Mouse (Mus musculus) forebrain, embryonic 12.5 days (tissue): Measurements from ENCODE around the gene Dnajc11. TPM values are rescaled to one million over a fixed set of nuclear protein-coding genes. Genes with fewer than 3 reads are reported as not detected.

ENCODE experiments used
- ATAC-seq: fragments of 200-750 bp; cut with Nextera tagmentation; 2 replicates; pipeline ENCODE4 v1.8.0; 2017; ENCODE audit warnings: moderate TSS enrichment; ENCODE audit not compliant: low FRiP score
- H3K27ac ChIP-seq: fragments of 300-500 bp; sonication (generic); 2 replicates; pipeline ENCODE4 v1.5.1; 2016; ENCODE audit warnings: mild to moderate bottlenecking
- H3K27me3 ChIP-seq: fragments of 300-500 bp; sonication (generic); 2 replicates; pipeline ENCODE4 v1.6.1; 2016; ENCODE audit warnings: mild to moderate bottlenecking
- H3K36me3 ChIP-seq: fragments of 300-500 bp; sonication (generic); replicated peaks from 2 replicates; pipeline ENCODE4 v1.6.1; 2016; ENCODE audit warnings: mild to moderate bottlenecking
- H3K4me1 ChIP-seq: fragments of 300-500 bp; sonication (generic); 2 replicates; pipeline ENCODE4 v1.6.1; 2016
- H3K4me2 ChIP-seq: fragments of 300-500 bp; sonication (generic); 2 replicates; pipeline ENCODE4 v1.6.1; 2016; ENCODE audit warnings: mild to moderate bottlenecking, moderate library complexity
- H3K4me3 ChIP-seq: fragments of 300-500 bp; sonication (generic); replicated peaks from 2 replicates; pipeline ENCODE4 v1.5.1; 2016; ENCODE audit warnings: mild to moderate bottlenecking
- H3K9ac ChIP-seq: fragments of 300-500 bp; sonication (generic); 2 replicates; pipeline ENCODE4 v1.6.1; 2016; ENCODE audit warnings: mild to moderate bottlenecking
- H3K9me3 ChIP-seq: fragments of 300-500 bp; sonication (generic); 2 replicates; pipeline ENCODE4 v1.6.1; 2016
- WGBS: fragments of 180-500 bp; shearing (Covaris S2); methylation state at CpG from one replicate; pipeline ENCODE4 v1.1.7; 2016; 5-methylcytosine and 5-hydroxymethylcytosine counted together
- polyA plus RNA-seq: library from polyadenylated mRNA; unstranded; fragments of >200 nt; fragmentation: Nextera tagmentation; extraction: Ambion mirVana; gene quantifications from 2 replicates; pipeline ENCODE4 v1.2.1, GENCODE M21; 2016

Dnajc11 gene
- polyA plus RNA-seq, 1 experiment from 2014 or later, result 89.0 TPM

GRCm38 (mm10) chr4:151938089-151938488 is 4.6 kb downstream of the Dnajc11 start:
- Histone ChIP-seq H3K9ac (no peak overlapping the region), H3K4me3 (no peak overlapping the region), H3K27ac (no peak overlapping the region), H3K36me3 (no peaks in the 10 kb centered on the region), H3K4me2 (no peak overlapping the region), H3K4me1 (peaks cover 19% of the 10 kb centered on the region), H3K27me3 (no peaks in the 10 kb centered on the region), H3K9me3 (no peaks in the 10 kb centered on the region)
- WGBS, result 89% methylated on average over 3 of the region's 3 CpGs
- no peak for ATAC-seq

- Histone ChIP-seq H3K4me2 (no peak overlapping the region), H3K27ac (no peak overlapping the region), H3K9ac (no peak overlapping the region), H3K27me3 (no peaks in the 10 kb centered on the region), H3K4me3 (no peak overlapping the region), H3K4me1 (no peaks in the 10 kb centered on the region), H3K9me3 (no peaks in the 10 kb centered on the region), H3K36me3 (peaks cover 5% of the 10 kb centered on the region)
- 89% methylated on average over 11 of the region's 11 CpGs for WGBS
- ATAC-seq, result no peak
These were observed 12.7 kb downstream of the Dnajc11 start for GRCm38 (mm10) chr4:151946211-151946610.

- H3K4me1 ChIP-seq, result no peaks in the 10 kb centered on the region
- no peaks in the 10 kb centered on the region for H3K9me3 ChIP-seq
- no peak overlapping the region for H3K9ac ChIP-seq
- no peak overlapping the region for H3K27ac ChIP-seq
- H3K4me3 ChIP-seq, result no peak overlapping the region
- H3K4me2 ChIP-seq, result no peak overlapping the region
- H3K27me3 ChIP-seq, result no peaks in the 10 kb centered on the region
- peaks cover 30% of the 10 kb centered on the region for H3K36me3 ChIP-seq
- no peak for ATAC-seq
- whole genome bisulfite sequencing, result 90% methylated on average over 14 of the region's 14 CpGs
These were observed 15.3 kb downstream of the Dnajc11 start for GRCm38 (mm10) chr4:151948497-151949471.

GRCm38 (mm10) chr4:151953209-151953608 is 19.7 kb downstream of the Dnajc11 start:
- H3K4me3 ChIP-seq, result no peak overlapping the region
- no peaks in the 10 kb centered on the region for H3K4me1 ChIP-seq
- no peak overlapping the region for H3K27ac ChIP-seq
- no peak overlapping the region for H3K9ac ChIP-seq
- H3K4me2 ChIP-seq, result no peak overlapping the region
- no peaks in the 10 kb centered on the region for H3K27me3 ChIP-seq
- H3K36me3 ChIP-seq, result peaks cover 65% of the 10 kb centered on the region
- WGBS, result 90% methylated on average over 6 of the region's 6 CpGs
- ATAC-seq, result no peak
- H3K9me3 ChIP-seq, result no peaks in the 10 kb centered on the region

- H3K9me3 ChIP-seq, result no peaks in the 10 kb centered on the region
- H3K27me3 ChIP-seq, result no peaks in the 10 kb centered on the region
- no peak overlapping the region for H3K27ac ChIP-seq
- no peak for ATAC-seq
- 90% methylated on average over 1 of the region's 1 CpGs for WGBS
- peaks cover 85% of the 10 kb centered on the region for H3K36me3 ChIP-seq
- no peak overlapping the region for H3K4me2 ChIP-seq
- no peaks in the 10 kb centered on the region for H3K4me1 ChIP-seq
- H3K4me3 ChIP-seq, result no peak overlapping the region
- H3K9ac ChIP-seq, result no peak overlapping the region
These were observed 22.3 kb downstream of the Dnajc11 start for GRCm38 (mm10) chr4:151955791-151956190.

- Histone ChIP-seq H3K27ac (no peak overlapping the region), H3K9ac (no peak overlapping the region), H3K36me3 (peaks cover 82% of the 10 kb centered on the region), H3K4me1 (no peaks in the 10 kb centered on the region), H3K9me3 (no peaks in the 10 kb centered on the region), H3K4me3 (no peak overlapping the region), H3K4me2 (no peak overlapping the region), H3K27me3 (no peaks in the 10 kb centered on the region)
- no peak for ATAC-seq
- 92% methylated on average over 9 of the region's 9 CpGs for WGBS
These were observed 24.3 kb downstream of the Dnajc11 start for GRCm38 (mm10) chr4:151957584-151958315.

GRCm38 (mm10) chr4:151959849-151960512 is 26.5 kb downstream of the Dnajc11 start:
- Histone ChIP-seq H3K27me3 (no peaks in the 10 kb centered on the region), H3K36me3 (peaks cover 82% of the 10 kb centered on the region), H3K27ac (no peak overlapping the region), H3K4me3 (no peak overlapping the region), H3K4me1 (no peaks in the 10 kb centered on the region), H3K4me2 (no peak overlapping the region), H3K9me3 (no peaks in the 10 kb centered on the region), H3K9ac (no peak overlapping the region)
- ATAC-seq, result no peak
- WGBS, result 88% methylated on average over 11 of the region's 11 CpGs

- no peak overlapping the region for H3K4me3 ChIP-seq
- ATAC-seq, result no peak
- no peaks in the 10 kb centered on the region for H3K4me1 ChIP-seq
- H3K9ac ChIP-seq, result no peak overlapping the region
- H3K36me3 ChIP-seq, result peaks cover 84% of the 10 kb centered on the region
- H3K9me3 ChIP-seq, result no peaks in the 10 kb centered on the region
- no peak overlapping the region for H3K27ac ChIP-seq
- H3K4me2 ChIP-seq, result no peak overlapping the region
- 87% methylated on average over 3 of the region's 3 CpGs for WGBS
- no peaks in the 10 kb centered on the region for H3K27me3 ChIP-seq
These were observed 27.0 kb downstream of the Dnajc11 start for GRCm38 (mm10) chr4:151960513-151960854.

- no peak for ATAC-seq
- no peaks in the 10 kb centered on the region for H3K27me3 ChIP-seq
- H3K9ac ChIP-seq, result no peak overlapping the region
- no peak overlapping the region for H3K27ac ChIP-seq
- peaks cover 77% of the 10 kb centered on the region for H3K36me3 ChIP-seq
- WGBS, result 90% methylated on average over 3 of the region's 3 CpGs
- H3K4me2 ChIP-seq, result no peak overlapping the region
- no peak overlapping the region for H3K4me3 ChIP-seq
- no peaks in the 10 kb centered on the region for H3K9me3 ChIP-seq
- H3K4me1 ChIP-seq, result no peaks in the 10 kb centered on the region
These were observed 29.3 kb downstream of the Dnajc11 start for GRCm38 (mm10) chr4:151962817-151963216.

GRCm38 (mm10) chr4:151968204-151968921 is 34.9 kb downstream of the Dnajc11 start:
- Histone ChIP-seq H3K9ac (no peak overlapping the region), H3K27ac (peak overlapping the region; percentile 21; the same call in 1 of the 2 replicates), H3K4me3 (no peak overlapping the region), H3K4me1 (no peaks in the 10 kb centered on the region), H3K27me3 (no peaks in the 10 kb centered on the region), H3K36me3 (peaks cover 70% of the 10 kb centered on the region), H3K4me2 (no peak overlapping the region), H3K9me3 (no peaks in the 10 kb centered on the region)
- ATAC-seq, result no peak
- 89% methylated on average over 26 of the region's 26 CpGs for WGBS

- no peak overlapping the region for H3K4me3 ChIP-seq
- H3K36me3 ChIP-seq, result peaks cover 78% of the 10 kb centered on the region
- peaks cover 6% of the 10 kb centered on the region; the same call in 1 of the 2 replicates for H3K9me3 ChIP-seq
- H3K4me1 ChIP-seq, result no peaks in the 10 kb centered on the region
- no peak for ATAC-seq
- no peaks in the 10 kb centered on the region for H3K27me3 ChIP-seq
- no peak overlapping the region for H3K27ac ChIP-seq
- no peak overlapping the region for H3K9ac ChIP-seq
- no peak overlapping the region for H3K4me2 ChIP-seq
- 69% methylated on average over 10 of the region's 10 CpGs for WGBS
These were observed 38.9 kb downstream of the Dnajc11 start for GRCm38 (mm10) chr4:151972221-151972967.
